Mouse (Mus musculus) hindbrain, embryonic 12.5 days (tissue): ENCODE data around the gene Kif22. TPM values are rescaled to one million over a fixed set of nuclear protein-coding genes. Genes with fewer than 3 reads are reported as not detected.
"Not testable (repeated sequence)": the region's sequence is repeated elsewhere in the genome, so short reads cannot be mapped to it uniquely, and the experiment has no call there.

Experiments used
- ATAC-seq: fragments of 200-750 bp; cut with Nextera tagmentation; 2 replicates; pipeline ENCODE4 v1.8.0; 2017; ENCODE audit warnings: moderate TSS enrichment; ENCODE audit not compliant: low FRiP score
- H3K27ac ChIP-seq: fragments of 300-500 bp; sonication (generic); 2 replicates; pipeline ENCODE4 v1.5.1; 2016; ENCODE audit warnings: mild to moderate bottlenecking
- H3K27me3 ChIP-seq: fragments of 300-500 bp; sonication (generic); 2 replicates; pipeline ENCODE4 v1.6.1; 2016; ENCODE audit warnings: mild to moderate bottlenecking
- H3K36me3 ChIP-seq: fragments of 300-500 bp; sonication (generic); 2 replicates; pipeline ENCODE4 v1.6.1; 2016; ENCODE audit warnings: mild to moderate bottlenecking
- H3K4me1 ChIP-seq: fragments of 300-500 bp; sonication (generic); 2 replicates; pipeline ENCODE4 v1.6.1; 2016
- H3K4me2 ChIP-seq: fragments of 300-500 bp; sonication (generic); replicated peaks from 2 replicates; pipeline ENCODE4 v1.6.1; 2016; ENCODE audit warnings: mild to moderate bottlenecking
- H3K4me3 ChIP-seq: fragments of 300-500 bp; sonication (generic); 2 replicates; pipeline ENCODE4 v1.5.1; 2016; ENCODE audit warnings: mild to moderate bottlenecking
- H3K9ac ChIP-seq: fragments of 300-500 bp; sonication (generic); 2 replicates; pipeline ENCODE4 v1.6.1; 2016; ENCODE audit warnings: mild to moderate bottlenecking, moderate library complexity
- H3K9me3 ChIP-seq: fragments of 300-500 bp; sonication (generic); replicated peaks from 2 replicates; pipeline ENCODE4 v1.6.1; 2016; ENCODE audit warnings: mild to moderate bottlenecking
- WGBS: fragments of 180-500 bp; shearing (Covaris S2); methylation state at CpG from one replicate; pipeline ENCODE4 v1.1.7; 2016; 5-methylcytosine and 5-hydroxymethylcytosine counted together
- polyA plus RNA-seq: library from polyadenylated mRNA; unstranded; fragments of >200 nt; fragmentation: Nextera tagmentation; extraction: Ambion mirVana; gene quantifications from 2 replicates; pipeline ENCODE4 v1.2.1, GENCODE M21; 2016

Gene Kif22
- polyA plus RNA-seq: 85.3 and 86.9 TPM in 2 replicates

DNA sequence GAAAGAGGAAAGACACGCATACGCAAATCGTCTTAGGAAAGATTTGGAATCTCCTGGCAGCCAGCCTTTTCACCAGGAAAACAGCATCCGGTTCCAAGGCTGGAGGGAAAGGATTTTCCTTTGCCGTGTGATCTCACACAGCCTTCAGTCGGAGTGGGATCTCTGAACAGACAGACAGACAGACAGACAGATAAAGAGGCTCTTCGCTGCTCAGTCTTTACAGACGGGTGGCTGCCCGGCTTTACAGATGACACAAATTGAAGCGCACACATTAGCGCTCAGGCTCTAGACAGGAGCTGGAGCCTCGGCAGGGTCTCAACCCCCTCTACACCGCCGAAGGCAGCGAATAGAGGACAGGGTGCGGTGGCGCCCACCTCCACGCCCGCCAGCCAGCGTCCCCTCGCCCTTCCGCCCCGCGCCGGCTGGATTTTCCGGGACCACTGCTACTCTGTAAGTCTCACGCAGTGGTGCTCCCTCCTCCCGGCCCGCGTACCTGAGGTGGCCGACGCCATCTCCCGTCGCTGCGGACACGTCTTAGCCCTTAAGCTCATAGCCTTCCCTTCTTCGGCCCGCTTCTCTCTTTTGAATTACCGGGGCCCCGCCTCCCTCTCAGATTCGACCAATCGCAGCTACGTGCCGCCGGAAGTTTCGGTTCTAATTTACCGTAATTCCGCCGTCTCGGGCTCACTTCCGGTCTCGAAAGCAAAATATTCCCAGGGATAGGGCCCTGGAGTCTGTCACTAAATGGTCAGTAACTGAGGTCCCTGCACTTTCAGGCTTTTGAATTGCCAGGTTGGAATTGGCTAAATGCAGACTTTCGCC is at the start of gene Kif22:
TSS of gene Kif22 (minus strand) at position 621 of the 822 bp plus-strand sequence.
- Histone ChIP-seq H3K4me3 (peak within 1 kb of the TSS; percentile 84), H3K36me3 (peaks cover 13% of the 10 kb centered on the region; the same call in 1 of the 2 replicates), H3K9ac (peak within 1 kb of the TSS; percentile 83), H3K27me3 (no peaks in the 10 kb centered on the region), H3K27ac (peak within 1 kb of the TSS; percentile 78), H3K4me1 (peaks cover 18% of the 10 kb centered on the region), H3K9me3 (no peaks in the 10 kb centered on the region), H3K4me2 (peak within 1 kb of the TSS; percentile 83)
- WGBS: 1% methylated on average over 53 of the region's 53 CpGs
- ATAC-seq: peak; percentile 83

GRCm38 (mm10) chr7:127091114-127091896 is 49.0 kb upstream of the Kif22 start, which contains the start of gene AI467606:
TSS of gene AI467606 (plus strand) at chr7:127091359.
- Histone ChIP-seq H3K9me3 (no peaks in the 10 kb centered on the region), H3K36me3 (no peaks in the 10 kb centered on the region), H3K27ac (no peak within 1 kb of the TSS), H3K4me2 (no peak within 1 kb of the TSS), H3K27me3 (no peaks in the 10 kb centered on the region), H3K4me3 (no peak within 1 kb of the TSS), H3K9ac (0 out of 2 replicates have a peak within 1 kb of the TSS, but pooled peaks have one; percentile 18), H3K4me1 (peaks cover 13% of the 10 kb centered on the region)
- 69% methylated on average over 16 of the region's 16 CpGs for WGBS
- no peak for ATAC-seq

DNA sequence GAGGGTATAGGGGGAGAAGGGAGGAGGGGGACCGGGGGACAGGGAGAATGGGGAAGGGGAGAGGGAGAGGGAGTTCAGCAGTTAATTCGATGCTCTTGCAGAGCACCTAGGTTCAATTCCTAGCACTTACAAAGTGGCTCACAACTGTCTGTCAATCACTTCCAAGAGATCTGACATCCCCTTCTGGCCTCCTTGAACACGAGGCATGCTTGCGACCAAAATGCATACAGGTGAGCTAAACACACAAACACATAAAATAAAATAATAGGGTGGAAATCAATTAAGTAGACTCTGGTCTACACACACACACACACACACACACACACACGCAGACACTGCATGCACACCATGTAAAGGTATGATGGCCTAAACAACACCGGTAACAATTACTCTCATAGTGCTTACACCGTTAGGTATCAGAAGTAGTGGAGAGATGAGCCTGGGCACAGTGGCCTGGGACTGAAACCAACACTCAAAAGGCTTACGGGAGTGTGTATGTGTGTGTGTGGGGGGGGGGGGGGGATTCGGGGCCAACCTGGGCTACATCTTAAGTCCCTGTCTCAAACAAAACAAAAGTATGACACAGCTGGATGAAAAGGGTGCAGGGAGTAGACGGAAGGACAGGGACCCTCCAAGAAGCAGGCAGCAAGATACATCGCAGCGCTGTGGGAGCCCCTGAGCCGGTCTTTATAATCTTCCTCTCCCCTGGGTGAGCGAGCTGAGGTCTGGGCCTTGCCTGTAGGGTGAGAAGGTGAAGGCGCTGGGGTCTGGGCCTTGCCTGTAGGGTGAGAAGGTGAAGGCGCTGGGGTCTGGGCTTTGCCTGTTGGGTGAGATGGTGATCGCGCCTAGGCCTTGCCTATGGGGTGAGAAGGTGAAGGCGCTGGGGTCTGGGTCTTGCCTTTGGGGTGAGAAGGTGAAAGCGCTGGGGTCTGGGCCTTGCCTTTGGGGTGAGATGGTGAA is 48.2 kb upstream of the Kif22 start:
- peaks cover 13% of the 10 kb centered on the region for H3K4me1 ChIP-seq
- H3K27me3 ChIP-seq: no peaks in the 10 kb centered on the region
- no peaks in the 10 kb centered on the region for H3K36me3 ChIP-seq
- no peak for ATAC-seq
- no peaks in the 10 kb centered on the region for H3K9me3 ChIP-seq
- H3K4me2 ChIP-seq: no peak overlapping the region
- 84% methylated on average over 20 of the region's 20 CpGs for WGBS
- no peak overlapping the region for H3K4me3 ChIP-seq
- no peak overlapping the region for H3K27ac ChIP-seq
- no peak overlapping the region for H3K9ac ChIP-seq

DNA sequence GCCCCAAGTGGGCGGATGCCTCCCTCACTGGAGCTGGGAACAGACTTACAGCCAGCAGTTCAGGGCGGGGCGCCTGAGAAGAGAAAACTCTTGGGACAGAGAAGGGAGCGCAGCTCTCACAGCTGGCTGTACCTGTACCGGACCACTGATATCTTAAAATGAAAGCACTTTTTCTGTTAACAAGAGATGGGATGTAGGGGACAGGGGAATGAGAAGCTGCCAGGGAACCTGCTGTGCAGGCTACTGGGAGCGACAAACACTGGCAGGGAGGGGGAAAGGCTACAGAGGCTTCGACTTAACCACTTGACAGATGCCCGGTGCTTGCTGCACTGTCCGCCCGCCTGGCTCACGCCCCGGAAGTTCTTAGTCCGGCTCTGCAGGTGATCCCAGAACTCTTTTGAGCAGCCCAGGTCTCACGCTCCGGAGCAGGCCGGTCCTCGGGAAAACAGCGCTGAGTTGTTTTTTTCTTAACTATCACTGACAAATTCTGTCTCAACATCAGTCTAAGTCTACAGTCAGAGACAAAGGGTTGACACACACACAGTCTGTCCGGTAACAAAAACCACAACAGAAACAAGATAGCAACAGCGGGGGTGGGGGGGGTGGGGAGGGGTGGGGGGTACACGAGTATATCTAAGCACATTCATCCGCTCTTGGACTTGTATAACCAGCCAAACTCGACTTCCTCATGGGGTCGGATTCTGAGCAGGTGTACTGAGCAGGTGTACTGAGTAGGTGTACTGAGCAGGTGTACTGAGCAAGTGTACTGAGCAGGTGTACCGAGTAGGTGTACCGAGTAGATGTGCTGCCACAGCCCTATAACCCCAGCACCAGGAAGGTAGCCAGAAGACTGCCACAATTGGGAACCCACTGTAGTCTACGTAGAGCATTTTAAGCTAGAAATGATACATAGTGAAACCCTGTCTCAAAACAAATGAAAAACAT is 46.9 kb upstream of the Kif22 start:
- no peaks in the 10 kb centered on the region for H3K36me3 ChIP-seq
- peaks cover 13% of the 10 kb centered on the region for H3K4me1 ChIP-seq
- 21% methylated on average over 27 of the region's 27 CpGs for WGBS
- H3K9ac ChIP-seq: 0 out of 2 replicates have a peak overlapping the region, but pooled peaks have one; percentile 10
- H3K4me3 ChIP-seq: peak overlapping the region; percentile 15
- peak overlapping the region; percentile 51 for H3K4me2 ChIP-seq
- H3K9me3 ChIP-seq: no peaks in the 10 kb centered on the region
- no peak for ATAC-seq
- H3K27me3 ChIP-seq: no peaks in the 10 kb centered on the region
- no peak overlapping the region for H3K27ac ChIP-seq

- H3K27me3 ChIP-seq: no peaks in the 10 kb centered on the region
- no peaks in the 10 kb centered on the region for H3K9me3 ChIP-seq
- no peak for ATAC-seq
- no peak overlapping the region for H3K4me3 ChIP-seq
- H3K36me3 ChIP-seq: no peaks in the 10 kb centered on the region
- no peak overlapping the region for H3K4me2 ChIP-seq
- H3K4me1 ChIP-seq: peaks cover 13% of the 10 kb centered on the region
- H3K27ac ChIP-seq: no peak overlapping the region
- 93% methylated on average over 3 of the region's 3 CpGs for WGBS
- no peak overlapping the region for H3K9ac ChIP-seq
Observed at GRCm38 (mm10) chr7:127088083-127088482, 45.8 kb upstream of the Kif22 start.

- H3K4me2 ChIP-seq, H3K4me3 ChIP-seq, H3K36me3 ChIP-seq, H3K9ac ChIP-seq, H3K9me3 ChIP-seq, H3K27me3 ChIP-seq, ATAC-seq, H3K27ac ChIP-seq: not testable (repeated sequence)
- peaks cover 13% of the 10 kb centered on the region for H3K4me1 ChIP-seq
- WGBS: 85% methylated on average over 6 of the region's 6 CpGs
Observed at GRCm38 (mm10) chr7:127087278-127088010, 45.2 kb upstream of the Kif22 start, which contains the start of gene Zg16. TSS of gene Zg16 (minus strand) at chr7:127087328.

DNA sequence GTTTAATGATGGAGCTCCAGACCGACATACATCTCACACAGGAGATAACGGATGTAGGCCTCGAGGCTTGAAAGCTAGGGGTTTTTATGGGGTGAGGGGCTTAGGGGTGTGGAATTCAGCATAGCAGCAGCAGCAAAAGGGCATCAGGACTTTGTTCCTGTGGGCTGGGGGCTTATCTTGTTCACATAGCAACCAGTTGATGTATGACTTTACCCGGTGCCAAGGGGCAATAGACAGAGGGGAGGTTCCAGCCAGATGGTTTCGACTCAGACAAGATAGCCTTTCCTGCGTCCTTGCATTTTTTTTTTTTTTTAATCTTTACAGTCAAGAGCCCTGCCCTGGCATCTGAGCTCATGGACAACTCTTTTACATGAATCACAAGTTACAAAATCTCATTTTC is 43.5 kb upstream of the Kif22 start:
- ATAC-seq, H3K4me1 ChIP-seq, H3K4me3 ChIP-seq, H3K4me2 ChIP-seq, H3K27me3 ChIP-seq, H3K36me3 ChIP-seq, H3K27ac ChIP-seq, H3K9ac ChIP-seq, H3K9me3 ChIP-seq: not testable (repeated sequence)
- WGBS: 70% methylated on average over 6 of the region's 6 CpGs

DNA sequence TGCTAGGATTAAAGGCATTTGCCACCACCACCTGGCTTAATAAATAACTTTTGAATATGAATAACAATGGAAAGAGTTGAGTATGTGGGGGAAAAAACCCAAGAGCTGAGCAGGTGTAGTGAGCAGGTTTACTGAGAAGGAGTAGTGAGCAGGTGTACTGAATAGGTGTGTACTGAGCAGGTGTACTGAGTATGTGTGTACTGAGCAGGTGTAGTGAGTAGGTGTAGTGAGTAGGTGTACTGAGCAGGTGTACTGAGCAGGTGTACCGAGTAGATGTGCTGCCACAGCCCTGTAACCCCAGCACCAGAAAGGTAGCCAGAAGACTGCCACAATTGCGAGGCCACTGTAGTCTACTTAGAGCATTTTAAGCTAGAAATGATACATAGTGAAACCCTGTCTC is 42.5 kb upstream of the Kif22 start:
- Histone ChIP-seq H3K4me2 (no peak overlapping the region), H3K27ac (no peak overlapping the region), H3K27me3 (no peaks in the 10 kb centered on the region), H3K36me3 (no peaks in the 10 kb centered on the region), H3K4me3 (no peak overlapping the region), H3K9ac (no peak overlapping the region), H3K9me3 (no peaks in the 10 kb centered on the region), H3K4me1 (peaks cover 9% of the 10 kb centered on the region)
- 83% methylated on average over 2 of the region's 2 CpGs for WGBS
- ATAC-seq: no peak

DNA sequence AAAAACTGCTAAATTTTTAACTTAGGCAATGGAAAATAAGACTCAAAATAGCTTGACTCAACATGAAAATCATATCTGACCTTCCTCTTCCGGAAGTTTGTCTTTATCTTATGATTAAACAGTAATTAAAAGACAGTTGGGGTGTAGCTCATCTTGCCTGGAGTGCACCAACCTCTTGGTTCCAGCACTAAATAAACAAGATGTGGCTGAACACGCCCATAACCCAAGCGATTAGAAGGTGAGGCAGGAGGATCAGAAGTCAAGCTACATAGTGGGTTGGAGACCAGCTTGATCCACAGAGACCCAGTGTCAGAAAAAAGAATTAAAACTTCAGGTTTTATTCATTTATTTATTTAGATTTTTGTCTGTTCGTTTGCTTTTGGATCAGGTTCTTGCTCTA is 41.4 kb upstream of the Kif22 start:
- no peak overlapping the region for H3K9ac ChIP-seq
- WGBS: 86% methylated on average over 4 of the region's 4 CpGs
- H3K9me3 ChIP-seq: no peaks in the 10 kb centered on the region
- no peaks in the 10 kb centered on the region for H3K36me3 ChIP-seq
- no peak overlapping the region for H3K4me2 ChIP-seq
- no peaks in the 10 kb centered on the region for H3K27me3 ChIP-seq
- H3K4me3 ChIP-seq: no peak overlapping the region
- H3K4me1 ChIP-seq: peaks cover under 1% of the 10 kb centered on the region; the same call in 1 of the 2 replicates
- ATAC-seq: no peak
- no peak overlapping the region for H3K27ac ChIP-seq

- Histone ChIP-seq H3K9ac (no peak overlapping the region), H3K27me3 (no peaks in the 10 kb centered on the region), H3K27ac (no peak overlapping the region), H3K9me3 (no peaks in the 10 kb centered on the region), H3K4me2 (no peak overlapping the region), H3K36me3 (no peaks in the 10 kb centered on the region), H3K4me1 (no peaks in the 10 kb centered on the region), H3K4me3 (no peak overlapping the region)
- no peak for ATAC-seq
- 60% methylated on average over 2 of the region's 2 CpGs for WGBS
Observed at GRCm38 (mm10) chr7:127082995-127083394, 40.7 kb upstream of the Kif22 start.
